Mouse (Mus musculus): Measurements from ENCODE around the gene Tmem234. TPM values are rescaled to one million over a fixed set of nuclear protein-coding genes. Genes with fewer than 3 reads are reported as not detected.
A peak's percentile ranks its signal among the peaks of the same experiment; 100 is the strongest.

The Tmem234 gene
- total and polyA plus RNA-seq, 3 experiments = 35.9 to 69.5 (median 41.7) TPM

GRCm38 (mm10) chr4:129570028-129570427 is 30.4 kb upstream of the Tmem234 start:
- Histone ChIP-seq H3K4me1 (ENCODE audit: control insufficient read depth, insufficient read depth, low read length) (no peaks in the 10 kb centered on the region; the same call in 1 of the 2 replicates), H3K79me2 (replicated peaks; ENCODE audit: control insufficient read depth, insufficient read depth, low read length) (no peaks in the 10 kb centered on the region), H3K9ac (ENCODE audit: low read depth, low read length) (no peak overlapping the region), H3K36me3 (ENCODE audit: control insufficient read depth, insufficient read depth, low read length) (no peaks in the 10 kb centered on the region), H3K4me3 (no peak overlapping the region), H3K27ac (no peak overlapping the region), H3K27me3 (ENCODE audit: control insufficient read depth, insufficient read depth, low read length) (no peaks in the 10 kb centered on the region)
- WGBS = 86% methylated on average over 6 of the region's 6 CpGs
- no peak for TF ChIP-seq CTCF (IDR thresholded peaks at IDR 0.05)
- no peak for TF ChIP-seq POLR2A (IDR thresholded peaks at IDR 0.05; ENCODE audit: insufficient read depth, low read depth, low read length)
- no peak for DNase-seq
- intact Hi-C loops (cut with DNase I) = no loop called here

GRCm38 (mm10) chr4:129571551-129572084 is 28.9 kb upstream of the Tmem234 start:
- Histone ChIP-seq H3K36me3 (ENCODE audit: control insufficient read depth, insufficient read depth, low read length) (no peaks in the 10 kb centered on the region), H3K27me3 (ENCODE audit: control insufficient read depth, insufficient read depth, low read length) (no peaks in the 10 kb centered on the region), H3K4me3 (no peak overlapping the region), H3K27ac (no peak overlapping the region), H3K4me1 (ENCODE audit: control insufficient read depth, insufficient read depth, low read length) (no peaks in the 10 kb centered on the region; the same call in 1 of the 2 replicates), H3K9ac (ENCODE audit: low read depth, low read length) (no peak overlapping the region), H3K79me2 (replicated peaks; ENCODE audit: control insufficient read depth, insufficient read depth, low read length) (no peaks in the 10 kb centered on the region)
- 78% methylated on average over 8 of the region's 8 CpGs for WGBS
- intact Hi-C loops (cut with DNase I) = no loop called here
- TF ChIP-seq POLR2A (IDR thresholded peaks at IDR 0.05; ENCODE audit: insufficient read depth, low read depth, low read length) (no peak), CTCF (IDR thresholded peaks at IDR 0.05) (no peak), EP300 (IDR thresholded peaks at IDR 0.05; ENCODE audit: insufficient read depth, low read depth, low read length) (no peak)
- no peak for DNase-seq

- intact Hi-C loops (cut with DNase I) = no loop called here
- WGBS = 38% methylated on average over 13 of the region's 13 CpGs
- Histone ChIP-seq H3K4me3 (no peak overlapping the region), H3K9ac (ENCODE audit: low read depth, low read length) (no peak overlapping the region), H3K79me2 (replicated peaks; ENCODE audit: control insufficient read depth, insufficient read depth, low read length) (no peaks in the 10 kb centered on the region), H3K4me1 (ENCODE audit: control insufficient read depth, insufficient read depth, low read length) (peaks cover 1% of the 10 kb centered on the region), H3K27ac (no peak overlapping the region), H3K36me3 (ENCODE audit: control insufficient read depth, insufficient read depth, low read length) (no peaks in the 10 kb centered on the region), H3K27me3 (ENCODE audit: control insufficient read depth, insufficient read depth, low read length) (no peaks in the 10 kb centered on the region)
- DNase-seq = no peak
- TF ChIP-seq EP300 (IDR thresholded peaks at IDR 0.05; ENCODE audit: insufficient read depth, low read depth, low read length) = no peak
- TF ChIP-seq CTCF (IDR thresholded peaks at IDR 0.05) = no peak
- TF ChIP-seq POLR2A (IDR thresholded peaks at IDR 0.05; ENCODE audit: insufficient read depth, low read depth, low read length) = no peak
Measured at GRCm38 (mm10) chr4:129572236-129573092, 28.0 kb upstream of the Tmem234 start.

- TF ChIP-seq EP300 (IDR thresholded peaks at IDR 0.05; ENCODE audit: insufficient read depth, low read depth, low read length) (no peak), POLR2A (IDR thresholded peaks at IDR 0.05; ENCODE audit: insufficient read depth, low read depth, low read length) (no peak), CTCF (IDR thresholded peaks at IDR 0.05) (no peak)
- DNase-seq = no peak
- no peaks in the 10 kb centered on the region for H3K36me3 ChIP-seq (ENCODE audit: control insufficient read depth, insufficient read depth, low read length)
- H3K27ac ChIP-seq = no peak overlapping the region
- H3K9ac ChIP-seq (ENCODE audit: low read depth, low read length) = no peak overlapping the region
- H3K4me3 ChIP-seq = no peak overlapping the region
- intact Hi-C loops (cut with DNase I) = no loop called here
- WGBS = 95% methylated on average over 4 of the region's 4 CpGs
- H3K4me1 ChIP-seq (ENCODE audit: control insufficient read depth, insufficient read depth, low read length) = peaks cover 3% of the 10 kb centered on the region
- no peaks in the 10 kb centered on the region for H3K27me3 ChIP-seq (ENCODE audit: control insufficient read depth, insufficient read depth, low read length)
- no peaks in the 10 kb centered on the region for H3K79me2 ChIP-seq (replicated peaks; ENCODE audit: control insufficient read depth, insufficient read depth, low read length)
Measured at GRCm38 (mm10) chr4:129573093-129573370, 27.4 kb upstream of the Tmem234 start.

GRCm38 (mm10) chr4:129573430-129573829 is 27.0 kb upstream of the Tmem234 start, which contains the start of gene Lck:
Gene Lck (minus strand): TSS chr4:129573641.
- H3K27ac ChIP-seq = no peak within 1 kb of the TSS
- H3K4me1 ChIP-seq (ENCODE audit: control insufficient read depth, insufficient read depth, low read length) = peaks cover 4% of the 10 kb centered on the region
- WGBS = 79% methylated on average over 8 of the region's 8 CpGs
- no peaks in the 10 kb centered on the region for H3K36me3 ChIP-seq (ENCODE audit: control insufficient read depth, insufficient read depth, low read length)
- no peak within 1 kb of the TSS for H3K4me3 ChIP-seq
- TF ChIP-seq EP300 (IDR thresholded peaks at IDR 0.05; ENCODE audit: insufficient read depth, low read depth, low read length) (no peak), CTCF (IDR thresholded peaks at IDR 0.05) (no peak), POLR2A (IDR thresholded peaks at IDR 0.05; ENCODE audit: insufficient read depth, low read depth, low read length) (no peak)
- H3K9ac ChIP-seq (ENCODE audit: low read depth, low read length) = no peak within 1 kb of the TSS
- H3K27me3 ChIP-seq (ENCODE audit: control insufficient read depth, insufficient read depth, low read length) = no peaks in the 10 kb centered on the region
- H3K79me2 ChIP-seq (replicated peaks; ENCODE audit: control insufficient read depth, insufficient read depth, low read length) = no peaks in the 10 kb centered on the region
- intact Hi-C loops (cut with DNase I) = no loop called here
- DNase-seq = peak in 1 of 2 experiments; percentile 23

- peak in 1 of 2 experiments; percentile 62 for DNase-seq
- Histone ChIP-seq H3K36me3 (ENCODE audit: control insufficient read depth, insufficient read depth, low read length) (no peaks in the 10 kb centered on the region), H3K9ac (ENCODE audit: low read depth, low read length) (no peak overlapping the region), H3K27me3 (ENCODE audit: control insufficient read depth, insufficient read depth, low read length) (no peaks in the 10 kb centered on the region), H3K79me2 (replicated peaks; ENCODE audit: control insufficient read depth, insufficient read depth, low read length) (no peaks in the 10 kb centered on the region), H3K27ac (no peak overlapping the region), H3K4me1 (ENCODE audit: control insufficient read depth, insufficient read depth, low read length) (peaks cover 7% of the 10 kb centered on the region), H3K4me3 (no peak overlapping the region)
- no peak for TF ChIP-seq CTCF (IDR thresholded peaks at IDR 0.05)
- no peak for TF ChIP-seq EP300 (IDR thresholded peaks at IDR 0.05; ENCODE audit: insufficient read depth, low read depth, low read length)
- TF ChIP-seq POLR2A (IDR thresholded peaks at IDR 0.05; ENCODE audit: insufficient read depth, low read depth, low read length) = no peak
- intact Hi-C loops (cut with DNase I) = loop anchor here (2.0 kb wide), 1 partner anchor 19 kb away; no protein-coding TSS in a partner anchor
- WGBS = 29% methylated on average over 7 of the region's 8 CpGs
Measured at GRCm38 (mm10) chr4:129575171-129575844, 25.2 kb upstream of the Tmem234 start.

Data from heart, adult 2 months (tissue).